Mouse (Mus musculus) intestine, embryonic 14.5 days (tissue): ENCODE measurements around the gene 1700029J07Rik. TPM values are rescaled to one million over a fixed set of nuclear protein-coding genes. Genes with fewer than 3 reads are reported as not detected.

Experiments used
- ATAC-seq: fragments of 200-750 bp; cut with Nextera tagmentation; replicated peaks from 2 replicates; pipeline ENCODE4 v1.8.0; 2017; ENCODE audit warnings: low read depth, moderate number of reproducible peaks, moderate TSS enrichment, moderate library complexity; ENCODE audit not compliant: low FRiP score, low TSS enrichment
- DNase-seq: peaks from one replicate; pipeline ENCODE4 v3.0.0-alpha.2; 2018; ENCODE audit warnings: low spot score
- H3K27ac ChIP-seq: fragments of 300-500 bp; sonication (generic); 2 replicates; pipeline ENCODE4 v1.5.1; 2014; ENCODE audit warnings: low read depth, mild to moderate bottlenecking, control low read depth
- H3K27me3 ChIP-seq: fragments of 300-500 bp; sonication (generic); replicated peaks from 2 replicates; pipeline ENCODE4 v1.6.1; 2014; ENCODE audit warnings: low read length, control low read depth; ENCODE audit not compliant: control insufficient read depth, insufficient read depth
- H3K36me3 ChIP-seq: fragments of 300-500 bp; sonication (generic); 2 replicates; pipeline ENCODE4 v1.6.1; 2014; ENCODE audit warnings: low read length, control low read depth; ENCODE audit not compliant: control insufficient read depth, insufficient read depth
- H3K4me1 ChIP-seq: fragments of 300-500 bp; sonication (generic); replicated peaks from 2 replicates; pipeline ENCODE4 v1.6.1; 2014; ENCODE audit warnings: low read length, control low read depth, mixed read lengths; ENCODE audit not compliant: control insufficient read depth, insufficient read depth
- H3K4me2 ChIP-seq: fragments of 300-500 bp; sonication (generic); 2 replicates; pipeline ENCODE4 v1.6.1; 2014; ENCODE audit warnings: low read length
- H3K4me3 ChIP-seq: fragments of 300-500 bp; sonication (generic); 2 replicates; pipeline ENCODE4 v1.5.1; 2014; ENCODE audit warnings: low read depth, low read length, control low read depth, mixed read lengths
- H3K9ac ChIP-seq: fragments of 300-500 bp; sonication (generic); 2 replicates; pipeline ENCODE4 v1.6.1; 2014; ENCODE audit warnings: mild to moderate bottlenecking, low read length
- H3K9me3 ChIP-seq: fragments of 300-500 bp; sonication (generic); 2 replicates; pipeline ENCODE4 v1.6.1; 2016; ENCODE audit warnings: low read length, control low read depth; ENCODE audit not compliant: control insufficient read depth
- WGBS: fragments of 180-500 bp; shearing (Covaris S2); extraction: QIAGEN DNeasy Blood & Tissue Kit; methylation state at CpG from one replicate; pipeline ENCODE4 v1.1.7; 2014; 5-methylcytosine and 5-hydroxymethylcytosine counted together
- polyA plus RNA-seq: library from polyadenylated mRNA; unstranded; fragments of >200 nt; fragmentation: Nextera tagmentation; extraction: Ambion mirVana; gene quantifications from 2 replicates; pipeline ENCODE4 v1.2.1, GENCODE M21; 2014

1700029J07Rik gene
- polyA plus RNA-seq, 1 experiment from 2014 or later, result 2.3 TPM

DNA sequence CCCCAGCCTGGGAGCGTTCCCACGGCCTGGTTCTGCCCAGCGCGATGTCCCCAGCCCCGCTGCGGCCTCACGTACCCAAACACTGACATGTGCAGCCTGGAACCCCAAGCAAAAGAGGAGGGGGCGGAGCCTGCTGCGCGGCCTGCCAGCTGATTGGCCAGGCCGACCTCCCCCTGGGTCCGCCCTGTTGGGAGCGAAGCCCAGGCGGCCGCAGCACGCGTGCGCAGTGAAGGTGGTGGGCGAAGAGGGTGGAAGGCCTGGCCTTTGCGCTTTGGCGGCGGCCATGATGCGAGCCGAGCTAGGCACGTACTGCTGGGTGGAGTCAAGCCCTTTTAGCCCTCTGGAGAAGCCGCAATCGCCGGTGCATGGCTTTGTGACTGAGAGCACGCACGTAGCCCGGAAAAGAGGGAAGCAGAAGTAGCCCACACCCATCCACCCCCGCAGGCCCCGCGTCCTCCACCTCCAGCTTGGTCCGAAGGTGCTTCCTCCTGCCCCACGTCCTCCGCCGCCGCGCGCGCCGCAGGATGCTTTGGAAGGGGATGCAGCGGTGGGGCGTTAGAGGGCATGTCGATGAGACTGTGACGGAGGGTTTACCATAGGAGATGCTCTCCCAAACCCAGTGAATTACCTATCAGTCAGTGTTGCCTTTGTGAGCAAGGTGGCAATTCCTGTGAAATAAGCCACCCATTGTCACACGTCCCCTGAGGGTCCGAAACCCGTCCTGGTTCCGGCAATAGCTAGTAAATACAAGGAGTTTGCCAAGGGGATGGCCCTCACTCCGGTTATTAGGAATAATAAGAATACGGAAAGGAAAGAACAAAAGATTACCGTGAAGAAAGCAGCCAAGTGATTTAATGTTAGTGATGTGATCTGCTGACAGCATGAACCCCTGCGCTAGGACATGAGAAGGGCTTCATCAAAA lies 25.0 kb upstream of the 1700029J07Rik start:
- Histone ChIP-seq H3K9me3 (no peaks in the 10 kb centered on the region), H3K27ac (peak overlapping the region; percentile 96), H3K36me3 (peaks cover 31% of the 10 kb centered on the region), H3K4me2 (peak overlapping the region; percentile 62), H3K27me3 (no peaks in the 10 kb centered on the region), H3K9ac (peak overlapping the region; percentile 73), H3K4me3 (peak overlapping the region; percentile 46), H3K4me1 (peaks cover 11% of the 10 kb centered on the region; the same call in 1 of the 2 replicates)
- peak; percentile 95 for DNase-seq
- WGBS, result 6% methylated on average over 55 of the region's 55 CpGs
- peak; percentile 99 for ATAC-seq

- ATAC-seq (peak; percentile 24), DNase-seq (no peak)
- H3K36me3 ChIP-seq, result peaks cover 31% of the 10 kb centered on the region
- H3K9ac ChIP-seq, result peak within 1 kb of the TSS; percentile 73
- H3K4me1 ChIP-seq, result peaks cover 11% of the 10 kb centered on the region; the same call in 1 of the 2 replicates
- H3K9me3 ChIP-seq, result no peaks in the 10 kb centered on the region
- H3K27ac ChIP-seq, result peak within 1 kb of the TSS; percentile 96
- peak within 1 kb of the TSS; percentile 62 for H3K4me2 ChIP-seq
- no peaks in the 10 kb centered on the region for H3K27me3 ChIP-seq
- peak within 1 kb of the TSS; percentile 46 for H3K4me3 ChIP-seq
- 2% methylated on average over 22 of the region's 22 CpGs for WGBS
Measured at GRCm38 (mm10) chr8:45999138-45999783, 24.2 kb upstream of the 1700029J07Rik start, which contains the start of gene Lrp2bp. Lrp2bp (plus strand) TSS chr8:45999303.

DNA sequence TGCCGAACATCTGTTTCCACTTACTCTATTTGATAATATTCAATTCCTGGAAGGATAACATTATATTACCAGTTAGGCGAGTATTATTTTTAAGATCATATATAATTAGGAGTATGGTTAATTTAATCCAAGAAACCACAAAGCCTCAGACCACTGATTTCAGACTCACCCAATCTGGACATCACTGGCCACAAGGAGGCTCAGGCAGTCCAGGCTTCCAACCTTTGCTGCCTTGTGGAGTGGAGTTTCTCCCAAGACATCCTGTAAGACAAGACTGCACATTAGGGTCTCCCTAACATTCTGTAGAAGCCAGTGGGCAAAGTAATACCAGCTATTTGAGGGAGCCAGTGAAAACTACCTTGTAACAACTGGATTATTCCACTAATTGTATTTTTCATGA lies 23.2 kb upstream of the 1700029J07Rik start:
- no peak overlapping the region for H3K27ac ChIP-seq
- peak overlapping the region; percentile 46; the same call in 1 of the 2 replicates for H3K4me3 ChIP-seq

DNA sequence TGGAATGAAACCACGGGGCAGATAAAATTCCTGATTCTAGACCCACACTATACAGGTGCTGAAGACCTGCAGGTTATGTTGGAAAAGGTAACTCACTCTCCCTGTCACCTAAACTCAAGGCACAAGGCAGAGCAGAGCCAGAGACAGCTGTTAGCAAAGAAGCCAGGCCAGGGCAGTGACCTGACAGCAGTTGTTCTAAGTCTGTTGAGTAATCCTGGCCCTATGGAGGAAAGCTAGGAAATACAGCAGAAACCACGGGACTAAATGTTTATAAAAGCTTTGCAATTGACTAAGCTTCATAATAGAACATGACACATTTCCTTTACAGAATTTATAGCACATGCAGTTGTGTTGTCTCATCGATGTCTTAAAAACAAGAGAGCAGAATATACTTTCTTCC lies 20.5 kb upstream of the 1700029J07Rik start:
- Histone ChIP-seq H3K4me3 (no peak overlapping the region), H3K27me3 (no peaks in the 10 kb centered on the region), H3K9me3 (no peaks in the 10 kb centered on the region), H3K36me3 (peaks cover 48% of the 10 kb centered on the region), H3K4me1 (peaks cover 8% of the 10 kb centered on the region; the same call in 1 of the 2 replicates), H3K4me2 (no peak overlapping the region), H3K27ac (no peak overlapping the region), H3K9ac (no peak overlapping the region)
- WGBS, result 77% methylated on average over 3 of the region's 3 CpGs
- ATAC-seq (no peak), DNase-seq (no peak)

More for the DNA sequence above, 23.2 kb upstream of the 1700029J07Rik start:
- H3K9me3 ChIP-seq, result no peaks in the 10 kb centered on the region
- H3K4me2 ChIP-seq, result peak overlapping the region; percentile 62
- H3K4me1 ChIP-seq, result peaks cover 11% of the 10 kb centered on the region; the same call in 1 of the 2 replicates
- H3K9ac ChIP-seq, result no peak overlapping the region
- peaks cover 39% of the 10 kb centered on the region for H3K36me3 ChIP-seq
- ATAC-seq, result no peak
- 82% methylated on average over 2 of the region's 2 CpGs for WGBS
- DNase-seq, result no peak
- no peaks in the 10 kb centered on the region for H3K27me3 ChIP-seq

- DNase-seq, result no peak
- no peak overlapping the region for H3K9ac ChIP-seq
Measured at GRCm38 (mm10) chr8:45994111-45994510, 19.1 kb upstream of the 1700029J07Rik start.

DNA sequence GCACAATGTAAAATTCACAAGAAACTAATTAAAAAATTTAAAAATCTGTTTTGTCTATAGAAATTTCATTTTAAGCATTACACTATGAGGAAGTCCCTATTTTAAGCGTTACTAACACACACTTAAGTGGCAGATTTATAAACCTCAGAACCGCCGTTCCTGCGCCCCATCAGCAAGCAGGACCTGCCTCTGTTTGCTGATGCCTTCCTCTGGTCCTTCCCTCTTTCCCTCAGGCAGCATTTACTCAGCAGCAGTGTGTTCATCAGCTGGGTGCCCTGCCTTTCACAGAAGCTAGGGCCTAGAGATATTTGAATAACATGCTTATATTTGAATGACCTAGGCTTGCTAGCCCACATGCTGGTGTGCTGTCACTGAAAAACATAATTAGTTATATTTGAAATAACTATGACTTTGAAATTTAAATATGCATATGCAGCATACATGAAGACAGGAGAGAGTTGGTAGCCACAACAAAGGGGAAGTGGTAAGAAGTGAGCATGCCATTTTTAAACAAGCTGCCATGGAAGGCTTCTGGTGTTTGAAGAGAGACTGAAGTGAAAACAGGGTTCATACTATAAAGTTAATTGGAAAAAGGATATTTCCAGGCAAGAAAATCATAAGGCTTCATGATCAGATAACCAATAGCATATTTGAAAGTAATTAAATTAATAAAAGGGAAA lies 15.7 kb upstream of the 1700029J07Rik start:
- Histone ChIP-seq H3K9me3 (no peaks in the 10 kb centered on the region), H3K4me3 (no peak overlapping the region), H3K4me1 (no peaks in the 10 kb centered on the region), H3K27me3 (no peaks in the 10 kb centered on the region), H3K4me2 (no peak overlapping the region), H3K9ac (no peak overlapping the region), H3K36me3 (peaks cover 37% of the 10 kb centered on the region), H3K27ac (no peak overlapping the region)
- WGBS, result 91% methylated on average over 4 of the region's 4 CpGs
- ATAC-seq, result no peak
- no peak for DNase-seq

More at GRCm38 (mm10) chr8:45994111-45994510, 19.1 kb upstream of the 1700029J07Rik start:
- ATAC-seq, result no peak
- H3K27me3 ChIP-seq, result no peaks in the 10 kb centered on the region
- H3K27ac ChIP-seq, result no peak overlapping the region
- H3K9me3 ChIP-seq, result no peaks in the 10 kb centered on the region
- peaks cover 2% of the 10 kb centered on the region; the same call in 1 of the 2 replicates for H3K4me1 ChIP-seq
- 100% methylated on average over 2 of the region's 2 CpGs for WGBS
- H3K36me3 ChIP-seq, result peaks cover 48% of the 10 kb centered on the region
- H3K4me2 ChIP-seq, result no peak overlapping the region
- H3K4me3 ChIP-seq, result no peak overlapping the region

GRCm38 (mm10) chr8:45988189-45988588 lies 13.1 kb upstream of the 1700029J07Rik start:
- H3K36me3 ChIP-seq, result peaks cover 43% of the 10 kb centered on the region
- H3K4me3 ChIP-seq, result no peak overlapping the region
- no peaks in the 10 kb centered on the region for H3K4me1 ChIP-seq
- WGBS, result 65% methylated on average over 2 of the region's 2 CpGs
- DNase-seq, result no peak
- no peak for ATAC-seq
- no peak overlapping the region for H3K27ac ChIP-seq
- H3K9ac ChIP-seq, result no peak overlapping the region
- H3K4me2 ChIP-seq, result no peak overlapping the region
- H3K27me3 ChIP-seq, result no peaks in the 10 kb centered on the region
- H3K9me3 ChIP-seq, result no peaks in the 10 kb centered on the region

DNA sequence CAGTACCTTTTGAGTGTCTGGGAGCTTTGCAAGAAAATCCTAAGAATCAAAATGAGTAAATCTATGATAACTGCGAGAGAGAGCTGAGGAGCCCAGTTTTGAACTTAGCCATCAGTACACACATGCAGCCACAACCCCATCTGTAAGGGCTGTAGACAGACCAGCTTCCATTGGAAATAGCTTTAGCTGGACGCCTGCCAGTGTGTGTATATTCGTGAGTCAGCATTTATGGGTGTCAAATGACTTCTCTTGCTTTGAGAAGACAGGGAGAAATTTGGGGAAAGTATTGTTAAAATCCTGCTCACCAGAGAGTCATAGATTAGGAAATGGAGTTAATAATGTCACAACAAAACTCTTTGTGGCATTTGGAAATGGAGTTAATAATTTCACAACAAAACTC lies 11.6 kb upstream of the 1700029J07Rik start:
- 63% methylated on average over 3 of the region's 3 CpGs for WGBS

More for the DNA sequence above, 11.6 kb upstream of the 1700029J07Rik start:
- DNase-seq (no peak), ATAC-seq (no peak)
- H3K4me1 ChIP-seq, result no peaks in the 10 kb centered on the region
- no peak overlapping the region for H3K4me2 ChIP-seq
- H3K9ac ChIP-seq, result no peak overlapping the region
- H3K27me3 ChIP-seq, result no peaks in the 10 kb centered on the region
- no peaks in the 10 kb centered on the region for H3K9me3 ChIP-seq
- no peak overlapping the region for H3K27ac ChIP-seq
- H3K36me3 ChIP-seq, result peaks cover 54% of the 10 kb centered on the region
- H3K4me3 ChIP-seq, result no peak overlapping the region
